Comparison of ENCODE assay signal across 7 mouse cellular contexts in genomic region chr7:105786506-105787284, GRCm38 (mm10). TPM values are rescaled to one million over a fixed set of nuclear protein-coding genes. Genes with fewer than 3 reads are reported as not detected.
DNase-seq lines count a peak whose midpoint lies in the region; ATAC-seq lines count a peak whose summit lies in the region.

No protein-coding gene starts in this region.

- peak overlapping the region; percentile 69 for H3K4me2 ChIP-seq in lung, embryonic 15.5 days
- H3K4me2 ChIP-seq in forebrain, embryonic 14.5 days (ENCODE audit: low read length), result peak overlapping the region; percentile 73
- peak overlapping the region; percentile 62 for H3K4me2 ChIP-seq in liver, embryonic 11.5 days
- peak overlapping the region; percentile 70 for H3K4me2 ChIP-seq in stomach, embryonic 14.5 days (replicated peaks; ENCODE audit: low read depth, low read length)

- peaks cover 42% of the 10 kb centered on the region for H3K4me1 ChIP-seq in lung, embryonic 15.5 days
- H3K4me1 ChIP-seq in forebrain, embryonic 14.5 days (ENCODE audit: control insufficient read depth, insufficient read depth, low read length), result peaks cover 33% of the 10 kb centered on the region
- no peaks in the 10 kb centered on the region for H3K4me1 ChIP-seq in liver, embryonic 11.5 days (replicated peaks; ENCODE audit: control insufficient read depth, insufficient read depth, low read length)
- H3K4me1 ChIP-seq in stomach, embryonic 14.5 days (ENCODE audit: control insufficient read depth, insufficient read depth, low read length), result peaks cover 23% of the 10 kb centered on the region

- 3% methylated on average over 20 of the region's 20 CpGs for WGBS in lung, embryonic 15.5 days
- WGBS in forebrain, embryonic 14.5 days, result 4% methylated on average over 19 of the region's 20 CpGs
- 13% methylated on average over 18 of the region's 20 CpGs for WGBS in liver, embryonic 11.5 days
- 5% methylated on average over 20 of the region's 20 CpGs for WGBS in stomach, embryonic 14.5 days

- peak; percentile 71 for ATAC-seq in lung, embryonic 15.5 days (ENCODE audit: borderline replicate concordance, extremely low read depth, low FRiP score, low TSS enrichment)
- peak; percentile 80 for ATAC-seq in forebrain, embryonic 14.5 days
- peak; percentile 46 for ATAC-seq in liver, embryonic 11.5 days (replicated peaks; ENCODE audit: low FRiP score)
- peak; percentile 35 for ATAC-seq in stomach, embryonic 14.5 days (ENCODE audit: insufficient number of reproducible peaks, insufficient read depth, low FRiP score, low read depth)
- ATAC-seq in inflammation-experienced regulatory T-cells, adult 6 months, result no peak
- no peak for ATAC-seq in monocyte, adult 5-6 weeks (replicated peaks; ENCODE audit: insufficient number of reproducible peaks, low FRiP score, low TSS enrichment, poor library complexity, severe bottlenecking)

- H3K4me3 ChIP-seq in lung, embryonic 15.5 days, result peak overlapping the region; percentile 94
- H3K4me3 ChIP-seq in forebrain, embryonic 14.5 days (ENCODE audit: low read depth, low read length), result peak overlapping the region; percentile 97
- H3K4me3 ChIP-seq in liver, embryonic 11.5 days (ENCODE audit: low read depth, low read length), result peak overlapping the region; percentile 61
- peak overlapping the region; percentile 83 for H3K4me3 ChIP-seq in stomach, embryonic 14.5 days (ENCODE audit: low read depth, low read length)

- no peak for DNase-seq in lung, adult 18-20 months
- peak; percentile 53 for DNase-seq in forebrain, embryonic 14.5 days (ENCODE audit: low spot score)
- no peak for DNase-seq in liver, embryonic 11.5 days (ENCODE audit: low spot score)

- H3K27me3 ChIP-seq in lung, embryonic 15.5 days, result no peaks in the 10 kb centered on the region
- H3K27me3 ChIP-seq in forebrain, embryonic 14.5 days (replicated peaks; ENCODE audit: control insufficient read depth, insufficient read depth, low read length), result no peaks in the 10 kb centered on the region
- H3K27me3 ChIP-seq in liver, embryonic 11.5 days (replicated peaks; ENCODE audit: control insufficient read depth, insufficient read depth, low read length), result peaks cover 41% of the 10 kb centered on the region
- H3K27me3 ChIP-seq in stomach, embryonic 14.5 days (ENCODE audit: control insufficient read depth, insufficient read depth, low read length), result no peaks in the 10 kb centered on the region

- peak overlapping the region; percentile 89 for H3K27ac ChIP-seq in lung, embryonic 15.5 days
- H3K27ac ChIP-seq in forebrain, embryonic 14.5 days (ENCODE audit: low read depth, low read length), result peak overlapping the region; percentile 98
- no peak overlapping the region for H3K27ac ChIP-seq in liver, embryonic 11.5 days (ENCODE audit: low read depth, low read length)
- peak overlapping the region; percentile 89 for H3K27ac ChIP-seq in stomach, embryonic 14.5 days (ENCODE audit: low read length)

- peaks cover 2% of the 10 kb centered on the region; the same call in 1 of the 2 replicates for H3K36me3 ChIP-seq in lung, embryonic 15.5 days
- H3K36me3 ChIP-seq in forebrain, embryonic 14.5 days (ENCODE audit: control insufficient read depth, insufficient read depth, low read length), result peaks cover 38% of the 10 kb centered on the region
- no peaks in the 10 kb centered on the region for H3K36me3 ChIP-seq in liver, embryonic 11.5 days (ENCODE audit: control insufficient read depth, insufficient read depth, low read length)
- H3K36me3 ChIP-seq in stomach, embryonic 14.5 days (ENCODE audit: control insufficient read depth, insufficient read depth, low read length), result no peaks in the 10 kb centered on the region; the same call in 1 of the 2 replicates

- peak overlapping the region; percentile 86 for H3K9ac ChIP-seq in lung, embryonic 15.5 days
- H3K9ac ChIP-seq in forebrain, embryonic 14.5 days (ENCODE audit: low read length), result peak overlapping the region; percentile 100
- peak overlapping the region; percentile 68 for H3K9ac ChIP-seq in liver, embryonic 11.5 days (ENCODE audit: low read depth, low read length)
- peak overlapping the region; percentile 98 for H3K9ac ChIP-seq in stomach, embryonic 14.5 days (replicated peaks; ENCODE audit: low read depth, low read length)

- H3K9me3 ChIP-seq in lung, embryonic 15.5 days, result no peaks in the 10 kb centered on the region
- H3K9me3 ChIP-seq in forebrain, embryonic 14.5 days (replicated peaks; ENCODE audit: control insufficient read depth, low read length), result no peaks in the 10 kb centered on the region
- H3K9me3 ChIP-seq in liver, embryonic 11.5 days (ENCODE audit: control insufficient read depth, low read length), result no peaks in the 10 kb centered on the region
- no peaks in the 10 kb centered on the region for H3K9me3 ChIP-seq in stomach, embryonic 14.5 days (ENCODE audit: control insufficient read depth, low read depth, low read length)

RNA-seq across cellular contexts. Expression of gene Dchs1, which starts 0.8 kb away (rescaled TPM):
- polyA plus RNA-seq in lung, embryonic 15.5 days (2015; fragmentation: Nextera tagmentation; extraction: Ambion mirVana), result 9.3 and 9.4 TPM in 2 replicates
- 18.3 and 21.7 TPM in 2 replicates for polyA plus RNA-seq in forebrain, embryonic 14.5 days (2014; fragmentation: Nextera tagmentation; extraction: Ambion mirVana)
- 5.0 and 5.8 TPM in 2 replicates for polyA plus RNA-seq in liver, embryonic 11.5 days (2014; fragmentation: Nextera tagmentation; extraction: Ambion mirVana)
- 18.7 and 20.5 TPM in 2 replicates for polyA plus RNA-seq in stomach, embryonic 14.5 days (2014; fragmentation: Nextera tagmentation; extraction: Ambion mirVana)
- under 1 TPM in 1 of 3 experiments, not detected in 2; 0.08 TPM for polyA plus RNA-seq in inflammation-experienced regulatory T-cells, adult 6 months (2017; shearing (Covaris generic))
- total RNA-seq in monocyte, adult 5-6 weeks (2017), result not detected in 3 replicates

RNA-seq across cellular contexts. Expression of gene Mrpl17, which starts 24.2 kb away (rescaled TPM):
- polyA plus RNA-seq in lung, embryonic 15.5 days (2015; fragmentation: Nextera tagmentation; extraction: Ambion mirVana), result 340 and 374 TPM in 2 replicates
- 182 and 221 TPM in 2 replicates for polyA plus RNA-seq in forebrain, embryonic 14.5 days (2014; fragmentation: Nextera tagmentation; extraction: Ambion mirVana)
- 432 and 453 TPM in 2 replicates for polyA plus RNA-seq in liver, embryonic 11.5 days (2014; fragmentation: Nextera tagmentation; extraction: Ambion mirVana)
- 349 TPM in 2 replicates for polyA plus RNA-seq in stomach, embryonic 14.5 days (2014; fragmentation: Nextera tagmentation; extraction: Ambion mirVana)
- polyA plus RNA-seq in inflammation-experienced regulatory T-cells, adult 6 months (2017; shearing (Covaris generic)), result 100 to 1,000 TPM; 173 to 204 (median 177) TPM
- 12.5 to 18.7 TPM (median 17.9 TPM) in 3 replicates for total RNA-seq in monocyte, adult 5-6 weeks (2017)

RNA-seq across cellular contexts. Expression of gene Tpp1, which starts 34.7 kb away (rescaled TPM):
- 73.4 and 78.8 TPM in 2 replicates for polyA plus RNA-seq in lung, embryonic 15.5 days (2015; fragmentation: Nextera tagmentation; extraction: Ambion mirVana)
- polyA plus RNA-seq in forebrain, embryonic 14.5 days (2014; fragmentation: Nextera tagmentation; extraction: Ambion mirVana), result 41.1 and 44.3 TPM in 2 replicates
- polyA plus RNA-seq in liver, embryonic 11.5 days (2014; fragmentation: Nextera tagmentation; extraction: Ambion mirVana), result 77.3 and 80.0 TPM in 2 replicates
- polyA plus RNA-seq in stomach, embryonic 14.5 days (2014; fragmentation: Nextera tagmentation; extraction: Ambion mirVana), result 79.9 and 80.2 TPM in 2 replicates
- 100 to 1,000 TPM in 2 of 3 experiments, 10 to 100 TPM in 1; 92.5 to 132 (median 131) TPM for polyA plus RNA-seq in inflammation-experienced regulatory T-cells, adult 6 months (2017; shearing (Covaris generic))
- 13.5 to 25.3 TPM (median 22.9 TPM) in 3 replicates for total RNA-seq in monocyte, adult 5-6 weeks (2017)

RNA-seq across cellular contexts. Expression of gene Taf10, which starts 42.5 kb away (rescaled TPM):
- polyA plus RNA-seq in lung, embryonic 15.5 days (2015; fragmentation: Nextera tagmentation; extraction: Ambion mirVana), result 131 and 136 TPM in 2 replicates
- 116 and 164 TPM in 2 replicates for polyA plus RNA-seq in forebrain, embryonic 14.5 days (2014; fragmentation: Nextera tagmentation; extraction: Ambion mirVana)
- 229 and 244 TPM in 2 replicates for polyA plus RNA-seq in liver, embryonic 11.5 days (2014; fragmentation: Nextera tagmentation; extraction: Ambion mirVana)
- polyA plus RNA-seq in stomach, embryonic 14.5 days (2014; fragmentation: Nextera tagmentation; extraction: Ambion mirVana), result 133 and 135 TPM in 2 replicates
- 10 to 100 TPM; 12.4 to 25.1 (median 14.3) TPM for polyA plus RNA-seq in inflammation-experienced regulatory T-cells, adult 6 months (2017; shearing (Covaris generic))
- total RNA-seq in monocyte, adult 5-6 weeks (2017), result 113 to 187 TPM (median 117 TPM) in 3 replicates

RNA-seq across cellular contexts. Expression of gene Rrp8, which starts 49.5 kb away (rescaled TPM):
- 39.6 and 41.4 TPM in 2 replicates for polyA plus RNA-seq in lung, embryonic 15.5 days (2015; fragmentation: Nextera tagmentation; extraction: Ambion mirVana)
- 19.3 and 20.3 TPM in 2 replicates for polyA plus RNA-seq in forebrain, embryonic 14.5 days (2014; fragmentation: Nextera tagmentation; extraction: Ambion mirVana)
- 42.3 and 52.3 TPM in 2 replicates for polyA plus RNA-seq in liver, embryonic 11.5 days (2014; fragmentation: Nextera tagmentation; extraction: Ambion mirVana)
- polyA plus RNA-seq in stomach, embryonic 14.5 days (2014; fragmentation: Nextera tagmentation; extraction: Ambion mirVana), result 39.0 and 40.2 TPM in 2 replicates
- 10 to 100 TPM; 14.9 to 21.8 (median 19.9) TPM for polyA plus RNA-seq in inflammation-experienced regulatory T-cells, adult 6 months (2017; shearing (Covaris generic))
- total RNA-seq in monocyte, adult 5-6 weeks (2017), result 9.4 to 15.5 TPM (median 14.7 TPM) in 3 replicates

Comparison
In these comparisons a context has a peak if more than half of its experiments do, and no peak if none do; other contexts are left out.
1. ATAC-seq: peak in lung, embryonic 15.5 days (single experiment), forebrain, embryonic 14.5 days (single experiment), liver, embryonic 11.5 days (single experiment) and stomach, embryonic 14.5 days (single experiment); none in inflammation-experienced regulatory T-cells, adult 6 months (single experiment) and monocyte, adult 5-6 weeks (single experiment).
2. Peak in every context shown above with its lines, with median percentiles within 50 percentile points of each other: H3K4me2 ChIP-seq, H3K4me3 ChIP-seq and H3K9ac ChIP-seq.